Mouse (Mus musculus): ENCODE results near the gene Gfod1. TPM values are rescaled to one million over a fixed set of nuclear protein-coding genes. Genes with fewer than 3 reads are reported as not detected.

The Gfod1 gene
- total RNA-seq, 2 experiments from 2014 or later = 93.6 to 119 TPM

- DNase-seq (ENCODE audit: low spot score in 2 of 2) = no peak
- intact Hi-C loops (cut with DNase I) = loop anchor here (1.0 kb wide), 1 partner anchor 39 kb away; no protein-coding TSS in a partner anchor
These were observed 112.7 kb downstream of the Gfod1 start for GRCm38 (mm10) chr13:43191290-43191689.

GRCm38 (mm10) chr13:43187736-43188135 is 116.2 kb downstream of the Gfod1 start:
- intact Hi-C loops (cut with DNase I) = loop anchor here (10.0 kb wide), 1 partner anchor 337 kb away; no protein-coding TSS in a partner anchor
- DNase-seq (ENCODE audit: low spot score in 2 of 2) = no peak

- DNase-seq (ENCODE audit: low spot score in 2 of 2) = no peak
- intact Hi-C loops (cut with DNase I) = loop anchor here (2.0 to 10.0 kb wide), 3 partner anchors 121 to 341 kb away; partner anchors contain the start of gene Gfod1
These were observed 120.5 kb downstream of the Gfod1 start for GRCm38 (mm10) chr13:43183248-43184055.

GRCm38 (mm10) chr13:43182465-43183201 is 121.3 kb downstream of the Gfod1 start:
- peak; percentile 86 to 92 for DNase-seq (ENCODE audit: low spot score in 2 of 2)
- intact Hi-C loops (cut with DNase I) = loop anchor here (2.0 to 10.0 kb wide), 3 partner anchors 122 to 342 kb away; partner anchors contain the start of gene Gfod1

- DNase-seq (ENCODE audit: low spot score in 2 of 2) = no peak
- intact Hi-C loops (cut with DNase I) = loop anchor here (5.0 to 10.0 kb wide), 2 partner anchors 201 to 344 kb away; no protein-coding TSS in a partner anchor
These were observed 122.9 kb downstream of the Gfod1 start for GRCm38 (mm10) chr13:43181104-43181503.

GRCm38 (mm10) chr13:43177317-43177716 is 126.7 kb downstream of the Gfod1 start:
- intact Hi-C loops (cut with DNase I) = loop anchor here (10.0 kb wide), 1 partner anchor 367 kb away; no protein-coding TSS in a partner anchor

GRCm38 (mm10) chr13:43176676-43177075 is 127.3 kb downstream of the Gfod1 start:
- intact Hi-C loops (cut with DNase I) = loop anchor here (10.0 kb wide), 1 partner anchor 368 kb away; no protein-coding TSS in a partner anchor
- DNase-seq (ENCODE audit: low spot score in 2 of 2) = no peak

More at GRCm38 (mm10) chr13:43177317-43177716, 126.7 kb downstream of the Gfod1 start:
- no peak for DNase-seq (ENCODE audit: low spot score in 2 of 2)

GRCm38 (mm10) chr13:43173262-43173661 is 130.7 kb downstream of the Gfod1 start:
- peak; percentile 85 to 88 for DNase-seq (ENCODE audit: low spot score in 2 of 2)
- intact Hi-C loops (cut with DNase I) = loop anchor here (10.0 kb wide), 1 partner anchor 372 kb away; no protein-coding TSS in a partner anchor

GRCm38 (mm10) chr13:43172036-43172713 is 131.8 kb downstream of the Gfod1 start:
- intact Hi-C loops (cut with DNase I) = loop anchor here (10.0 kb wide), 1 partner anchor 373 kb away; no protein-coding TSS in a partner anchor
- peak in 1 of 2 experiments; percentile 53 for DNase-seq (ENCODE audit: low spot score in 2 of 2)

GRCm38 (mm10) chr13:43171020-43171710 is 132.8 kb downstream of the Gfod1 start, which contains the start of gene Tbc1d7:
Gene Tbc1d7 (minus strand): TSS chr13:43171501.
- intact Hi-C loops (cut with DNase I) = loop anchor here (1.0 to 10.0 kb wide), 2 partner anchors 227 to 374 kb away; partner anchors contain the start of gene Nol7

GRCm38 (mm10) chr13:43167721-43168120 is 136.3 kb downstream of the Gfod1 start:
- intact Hi-C loops (cut with DNase I) = no loop called here
- DNase-seq (ENCODE audit: low spot score in 2 of 2) = no peak

More at GRCm38 (mm10) chr13:43171020-43171710, 132.8 kb downstream of the Gfod1 start, which contains the start of gene Tbc1d7:
- DNase-seq (ENCODE audit: low spot score in 2 of 2) = peak; percentile 97 to 98

GRCm38 (mm10) chr13:43159429-43159828 is 144.5 kb downstream of the Gfod1 start:
- DNase-seq (ENCODE audit: low spot score in 2 of 2) = no peak
- intact Hi-C loops (cut with DNase I) = no loop called here

- intact Hi-C loops (cut with DNase I) = no loop called here
- DNase-seq (ENCODE audit: low spot score in 2 of 2) = no peak
These were observed 145.7 kb downstream of the Gfod1 start for GRCm38 (mm10) chr13:43158281-43158680.

- no peak for DNase-seq (ENCODE audit: low spot score in 2 of 2)
- intact Hi-C loops (cut with DNase I) = no loop called here
These were observed 146.6 kb downstream of the Gfod1 start for GRCm38 (mm10) chr13:43157370-43157769.

GRCm38 (mm10) chr13:43152005-43152520 is 151.9 kb downstream of the Gfod1 start:
- DNase-seq (ENCODE audit: low spot score in 2 of 2) = no peak
- intact Hi-C loops (cut with DNase I) = no loop called here

- no peak for DNase-seq (ENCODE audit: low spot score in 2 of 2)
- intact Hi-C loops (cut with DNase I) = no loop called here
These were observed 154.3 kb downstream of the Gfod1 start for GRCm38 (mm10) chr13:43149661-43150060.

- peak in 1 of 2 experiments; percentile 50 for DNase-seq (ENCODE audit: low spot score in 2 of 2)
- intact Hi-C loops (cut with DNase I) = no loop called here
These were observed 155.3 kb downstream of the Gfod1 start for GRCm38 (mm10) chr13:43148692-43149091.

GRCm38 (mm10) chr13:43146515-43147258 is 157.3 kb downstream of the Gfod1 start:
- intact Hi-C loops (cut with DNase I) = no loop called here
- DNase-seq (ENCODE audit: low spot score in 2 of 2) = no peak
